Comparison of ENCODE assay signal across 17 mouse cellular contexts in genomic region chr9:78185686-78186085, GRCm38 (mm10). TPM values are rescaled to one million over a fixed set of nuclear protein-coding genes. Genes with fewer than 3 reads are reported as not detected.
"Had no signal": no experiment of that assay in that cellular context is flagged by ENCODE, and none has a peak within 500 bp of the region (broad histone marks: within the 10 kb centered on the region; RNA-seq: fewer than 3 reads in every experiment).

No protein-coding gene starts in this region.

- ATAC-seq: lung, postnatal 0 days had no signal

- DNase-seq: kidney, postnatal 25 days; lung, adult 2 months; lung, postnatal 36 days; midbrain, embryonic 14.5 days; spleen, adult 18-20 months; thymus, postnatal 36 days had no signal

RNA-seq across cellular contexts. Expression of gene Gsta1, which starts 44.8 kb away (rescaled TPM):
- total RNA-seq: layer of hippocampus, postnatal 25 days; left cerebral cortex, adult 2 months; left cerebral cortex, postnatal 14 days; megakaryocyte progenitor cell, adult 5-6 weeks had no signal
- polyA plus RNA-seq: limb, embryonic 10.5 days; liver, embryonic 11.5 days; liver, embryonic 15.5 days; midbrain, embryonic 10.5 days; midbrain, embryonic 14.5 days; neural tube, embryonic 11.5 days; neural tube, embryonic 15.5 days had no signal
